Mouse (Mus musculus) heart, embryonic 12.5 days (tissue): Measurements from ENCODE around the gene Sapcd2. TPM values are rescaled to one million over a fixed set of nuclear protein-coding genes. Genes with fewer than 3 reads are reported as not detected.
"Not testable (repeated sequence)": the region's sequence is repeated elsewhere in the genome, so short reads cannot be mapped to it uniquely, and the experiment has no call there.

Source experiments
- ATAC-seq: fragments of 200-750 bp; cut with Nextera tagmentation; 2 replicates; pipeline ENCODE4 v1.8.0; 2017; ENCODE audit warnings: moderate TSS enrichment, moderate library complexity; ENCODE audit not compliant: insufficient number of reproducible peaks, low FRiP score
- H3K27ac ChIP-seq: fragments of 300-500 bp; sonication (generic); 2 replicates; pipeline ENCODE4 v1.5.1; 2016; ENCODE audit warnings: mild to moderate bottlenecking, moderate library complexity; ENCODE audit not compliant: poor library complexity, severe bottlenecking
- H3K27me3 ChIP-seq: fragments of 300-500 bp; sonication (generic); replicated peaks from 2 replicates; pipeline ENCODE4 v1.6.1; 2016; ENCODE audit warnings: mild to moderate bottlenecking, moderate library complexity
- H3K36me3 ChIP-seq: fragments of 300-500 bp; sonication (generic); 2 replicates; pipeline ENCODE4 v1.6.1; 2016; ENCODE audit warnings: mild to moderate bottlenecking, moderate library complexity
- H3K4me1 ChIP-seq: fragments of 300-500 bp; sonication (generic); replicated peaks from 2 replicates; pipeline ENCODE4 v1.6.1; 2016; ENCODE audit warnings: mild to moderate bottlenecking
- H3K4me2 ChIP-seq: fragments of 300-500 bp; sonication (generic); 2 replicates; pipeline ENCODE4 v1.6.1; 2016; ENCODE audit warnings: mild to moderate bottlenecking, moderate library complexity
- H3K4me3 ChIP-seq: fragments of 300-500 bp; sonication (generic); 2 replicates; pipeline ENCODE4 v1.5.1; 2016; ENCODE audit warnings: mild to moderate bottlenecking
- H3K9ac ChIP-seq: fragments of 300-500 bp; sonication (generic); 2 replicates; pipeline ENCODE4 v1.6.1; 2016; ENCODE audit warnings: mild to moderate bottlenecking, moderate library complexity
- H3K9me3 ChIP-seq: fragments of 300-500 bp; sonication (generic); replicated peaks from 2 replicates; pipeline ENCODE4 v1.6.1; 2016; ENCODE audit warnings: mild to moderate bottlenecking, moderate library complexity
- WGBS: fragments of 180-500 bp; shearing (Covaris S2); methylation state at CpG from one replicate; pipeline ENCODE4 v1.1.7; 2016; 5-methylcytosine and 5-hydroxymethylcytosine counted together
- polyA plus RNA-seq: library from polyadenylated mRNA; unstranded; fragments of >200 nt; fragmentation: Nextera tagmentation; extraction: Ambion mirVana; gene quantifications from 2 replicates; pipeline ENCODE4 v1.2.1, GENCODE M21; 2016

Sapcd2 gene
- polyA plus RNA-seq, 1 experiment from 2014 or later = 20.0 TPM

DNA sequence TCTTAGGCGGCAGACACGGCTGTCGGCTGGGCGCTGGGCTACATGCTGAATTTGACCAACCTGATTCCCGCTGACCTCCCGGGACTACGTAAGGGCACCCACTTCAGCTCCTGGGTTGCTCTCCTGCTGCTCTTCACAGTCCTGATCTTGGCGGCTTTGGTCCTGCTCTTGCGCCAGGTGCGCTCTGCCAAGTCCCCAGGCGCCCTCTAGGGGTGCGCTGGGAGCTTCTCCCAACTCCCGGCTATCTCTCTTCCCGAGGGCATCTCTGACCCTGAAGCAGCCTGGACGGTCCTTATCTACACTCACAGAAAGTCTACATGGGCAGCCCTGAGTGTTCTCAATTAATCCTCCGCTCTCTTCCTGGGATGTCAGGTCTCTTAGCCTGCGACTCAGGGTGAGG lies 28.6 kb downstream of the Sapcd2 start:
- H3K27ac ChIP-seq = no peak overlapping the region
- H3K4me2 ChIP-seq = peak overlapping the region; percentile 35; the same call in 1 of the 2 replicates
- H3K9ac ChIP-seq = no peak overlapping the region
- no peaks in the 10 kb centered on the region for H3K9me3 ChIP-seq
- 3% methylated on average over 17 of the region's 17 CpGs for WGBS
- peaks cover 96% of the 10 kb centered on the region for H3K27me3 ChIP-seq
- peak overlapping the region; percentile 9; the same call in 1 of the 2 replicates for H3K4me3 ChIP-seq
- peaks cover 12% of the 10 kb centered on the region for H3K4me1 ChIP-seq
- H3K36me3 ChIP-seq = no peaks in the 10 kb centered on the region
- no peak for ATAC-seq

DNA sequence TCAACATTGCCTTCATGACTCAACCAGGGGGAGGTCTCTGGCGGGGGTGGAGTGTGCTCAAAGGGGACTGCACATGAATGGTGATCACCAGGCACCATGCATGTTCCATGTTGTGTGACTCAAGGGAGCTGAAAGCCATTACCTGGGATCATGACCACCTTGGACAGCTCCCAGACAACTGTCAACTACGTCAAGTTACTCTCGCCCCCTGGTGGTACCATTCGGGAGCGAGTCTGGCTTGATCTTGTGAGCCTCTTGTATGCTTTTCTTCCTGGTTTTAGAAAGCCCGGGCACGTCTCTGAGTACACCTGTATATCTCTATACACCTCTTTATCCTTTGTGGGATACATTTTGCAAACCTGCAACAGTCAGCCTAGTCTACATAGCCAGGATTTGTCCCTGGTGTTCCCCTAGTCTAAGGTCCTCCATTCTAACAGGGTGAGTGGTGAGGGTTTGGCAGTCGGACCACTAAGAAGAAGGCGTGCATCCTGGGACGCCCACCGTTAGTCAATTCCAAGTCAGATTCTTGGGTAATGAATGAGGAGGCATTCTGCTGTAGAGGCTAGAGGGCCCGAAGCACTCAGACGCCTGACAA lies 30.4 kb downstream of the Sapcd2 start:
- peak overlapping the region; percentile 63 for H3K4me2 ChIP-seq
- H3K4me1 ChIP-seq = peaks cover 6% of the 10 kb centered on the region; the same call in 1 of the 2 replicates
- no peak overlapping the region for H3K27ac ChIP-seq
- H3K4me3 ChIP-seq = peak overlapping the region; percentile 50
- no peaks in the 10 kb centered on the region for H3K36me3 ChIP-seq
- H3K9me3 ChIP-seq = no peaks in the 10 kb centered on the region
- peak overlapping the region; percentile 62; the same call in 1 of the 2 replicates for H3K9ac ChIP-seq
- ATAC-seq = peak; percentile 13; the same call in 1 of the 2 replicates
- peaks cover 95% of the 10 kb centered on the region for H3K27me3 ChIP-seq
- WGBS = under 1% methylated on average over 13 of the region's 13 CpGs

DNA sequence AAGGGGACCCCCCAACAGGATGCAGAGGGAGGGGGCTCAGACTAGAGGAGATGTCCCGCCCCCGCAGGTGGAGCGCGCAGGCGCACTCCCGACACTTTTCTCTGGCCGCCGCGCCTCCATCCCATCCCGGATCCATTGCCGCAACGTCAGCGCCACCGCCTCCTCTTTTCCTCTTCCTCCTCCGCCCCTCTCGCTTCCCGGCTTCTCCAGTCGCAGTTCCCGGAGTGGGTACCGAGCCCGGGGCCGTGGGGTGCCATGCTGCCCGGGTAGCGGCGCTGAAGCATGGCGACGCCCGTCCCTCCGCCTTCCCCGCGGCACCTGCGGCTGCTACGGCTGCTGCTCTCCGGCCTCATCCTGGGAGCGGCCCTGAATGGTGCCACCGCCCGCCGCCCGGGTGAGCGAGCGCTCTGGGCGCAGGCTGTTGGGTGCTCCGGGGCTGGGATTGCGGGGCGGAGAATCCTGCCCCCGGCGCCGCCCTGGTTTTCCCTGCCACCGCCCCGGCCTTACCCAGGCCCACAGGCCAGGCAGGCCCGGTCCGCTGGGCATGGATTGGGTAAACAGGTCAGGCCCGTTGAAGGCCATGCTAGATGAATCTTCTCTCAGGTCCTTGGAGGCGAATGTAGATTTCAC lies 31.0 kb downstream of the Sapcd2 start:
- H3K36me3 ChIP-seq = no peaks in the 10 kb centered on the region
- H3K4me3 ChIP-seq = peak overlapping the region; percentile 50
- peak overlapping the region; percentile 63 for H3K4me2 ChIP-seq
- peaks cover 94% of the 10 kb centered on the region for H3K27me3 ChIP-seq
- 2% methylated on average over 54 of the region's 54 CpGs for WGBS
- H3K4me1 ChIP-seq = peaks cover 6% of the 10 kb centered on the region; the same call in 1 of the 2 replicates
- no peaks in the 10 kb centered on the region for H3K9me3 ChIP-seq
- ATAC-seq = peak; percentile 40
- peak overlapping the region; percentile 62 for H3K9ac ChIP-seq
- no peak overlapping the region for H3K27ac ChIP-seq

DNA sequence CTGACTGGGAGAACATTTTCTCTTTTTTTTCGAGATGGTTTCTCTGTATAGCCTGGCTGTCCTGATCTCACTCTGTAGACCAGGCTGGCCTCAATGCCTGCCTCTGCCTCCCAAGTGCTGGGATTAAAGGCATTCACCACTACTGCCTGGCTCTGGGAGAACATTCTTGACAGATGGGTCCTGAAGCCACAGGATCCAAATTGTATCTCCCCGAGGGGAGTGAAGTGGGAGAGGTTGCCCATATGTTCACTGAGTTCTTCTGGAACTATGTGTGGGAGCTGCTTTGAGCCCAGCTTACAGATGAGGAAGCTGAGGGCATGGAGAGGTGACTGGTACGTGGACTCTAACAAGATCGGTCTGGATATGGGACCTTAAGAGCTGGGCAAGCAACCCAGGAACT lies 31.9 kb downstream of the Sapcd2 start:
- Histone ChIP-seq H3K4me3 (peak overlapping the region; percentile 50; the same call in 1 of the 2 replicates), H3K9ac (0 out of 2 replicates have a peak overlapping the region, but pooled peaks have one; percentile 62), H3K9me3 (no peaks in the 10 kb centered on the region), H3K27me3 (peaks cover 91% of the 10 kb centered on the region), H3K4me2 (peak overlapping the region; percentile 63), H3K36me3 (no peaks in the 10 kb centered on the region), H3K4me1 (peaks cover 6% of the 10 kb centered on the region; the same call in 1 of the 2 replicates), H3K27ac (no peak overlapping the region)
- ATAC-seq = no peak
- 68% methylated on average over 4 of the region's 4 CpGs for WGBS

DNA sequence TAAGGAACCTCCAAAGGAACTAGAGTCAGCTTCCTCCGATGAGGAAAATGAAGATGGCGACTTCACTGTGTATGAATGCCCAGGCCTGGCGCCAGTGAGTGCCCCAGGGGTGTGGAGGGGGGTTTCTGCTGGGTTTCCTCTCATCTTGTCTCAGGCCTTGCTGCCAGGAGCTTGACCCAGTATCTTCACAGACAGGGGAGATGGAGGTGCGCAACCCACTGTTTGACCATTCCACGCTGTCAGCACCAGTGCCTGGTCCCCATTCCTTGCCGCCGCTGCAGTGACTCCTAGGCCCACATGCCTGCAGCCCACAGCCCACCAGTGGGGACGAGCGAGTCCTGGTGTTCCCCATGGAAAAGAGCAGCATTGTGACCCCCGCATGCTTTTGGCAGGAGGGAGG lies 36.8 kb downstream of the Sapcd2 start:
- H3K9me3 ChIP-seq = no peaks in the 10 kb centered on the region
- H3K4me3 ChIP-seq = no peak overlapping the region
- H3K36me3 ChIP-seq = no peaks in the 10 kb centered on the region
- H3K9ac ChIP-seq = no peak overlapping the region
- WGBS = 74% methylated on average over 10 of the region's 10 CpGs
- H3K4me1 ChIP-seq = no peaks in the 10 kb centered on the region
- H3K27me3 ChIP-seq = peaks cover 52% of the 10 kb centered on the region
- H3K4me2 ChIP-seq = no peak overlapping the region
- no peak for ATAC-seq
- no peak overlapping the region for H3K27ac ChIP-seq

DNA sequence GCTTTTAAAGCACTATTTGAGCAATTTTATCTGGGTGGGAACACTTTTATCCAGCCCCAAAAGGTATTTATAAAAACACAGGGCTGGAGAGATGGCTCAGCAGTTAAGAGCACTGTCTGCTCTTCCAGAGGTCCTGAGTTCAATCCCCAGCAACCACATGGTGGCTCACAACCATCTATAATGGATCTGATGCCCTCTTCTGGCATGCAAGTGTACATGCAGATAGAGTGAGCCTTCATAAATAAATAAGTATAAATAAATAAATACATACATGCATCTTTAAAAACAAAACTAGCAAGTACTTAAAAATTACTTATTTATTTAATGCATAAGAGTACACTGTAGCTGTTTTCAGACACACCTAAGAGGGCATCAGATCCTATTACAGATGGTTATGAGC lies 41.3 kb downstream of the Sapcd2 start:
- not testable (repeated sequence) for H3K27ac ChIP-seq, H3K4me1 ChIP-seq, H3K4me3 ChIP-seq, H3K9ac ChIP-seq, H3K36me3 ChIP-seq, ATAC-seq, H3K9me3 ChIP-seq, H3K4me2 ChIP-seq
- H3K27me3 ChIP-seq = peaks cover 32% of the 10 kb centered on the region

DNA sequence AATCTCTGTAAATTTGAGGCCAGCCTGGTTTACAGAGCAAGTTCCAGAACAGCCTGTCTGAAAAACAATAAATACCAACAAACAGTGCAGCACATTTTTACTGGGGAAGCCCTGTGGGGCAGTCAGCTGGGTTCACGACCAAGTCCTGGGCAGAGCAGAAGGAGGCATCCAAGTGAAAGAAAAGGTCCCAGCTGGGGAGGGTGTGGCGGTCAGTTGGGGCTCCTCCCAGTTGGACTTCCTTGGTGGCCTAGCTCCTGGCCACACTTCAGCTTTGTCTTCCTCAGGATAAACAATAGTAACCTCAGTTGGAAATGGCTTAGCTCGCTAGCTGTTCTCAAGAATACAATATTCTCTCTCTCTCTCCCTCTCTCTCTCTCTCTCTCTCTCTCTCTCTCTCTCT lies 45.3 kb downstream of the Sapcd2 start:
- no peak overlapping the region for H3K4me3 ChIP-seq
- 33% methylated on average over 3 of the region's 3 CpGs for WGBS

DNA sequence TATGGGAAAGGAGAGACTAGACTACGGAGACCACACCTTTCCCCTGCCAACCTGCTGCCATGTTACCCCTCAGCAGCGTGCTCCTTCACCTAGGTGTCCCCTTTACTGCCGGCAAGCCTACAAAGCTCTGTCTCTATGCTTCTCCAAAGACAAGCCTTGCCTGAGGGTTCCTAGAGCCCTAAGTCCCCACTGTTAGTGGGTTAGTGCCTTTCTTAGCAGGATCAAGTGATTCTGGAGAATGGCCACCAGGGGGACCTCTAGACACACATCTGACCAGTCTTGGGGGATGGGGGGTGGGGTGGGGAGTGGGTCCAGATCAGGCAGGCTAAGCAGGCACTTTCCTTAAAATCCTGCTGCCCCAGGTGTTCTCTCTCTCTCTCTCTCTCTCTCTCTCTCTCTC lies 49.8 kb downstream of the Sapcd2 start:
- no peaks in the 10 kb centered on the region for H3K36me3 ChIP-seq
- peaks cover 65% of the 10 kb centered on the region for H3K27me3 ChIP-seq

More for the DNA sequence above, 45.3 kb downstream of the Sapcd2 start:
- Histone ChIP-seq H3K4me2 (no peak overlapping the region), H3K27ac (no peak overlapping the region), H3K4me1 (peaks cover under 1% of the 10 kb centered on the region; the same call in 1 of the 2 replicates), H3K36me3 (no peaks in the 10 kb centered on the region), H3K9me3 (no peaks in the 10 kb centered on the region), H3K27me3 (peaks cover 31% of the 10 kb centered on the region), H3K9ac (no peak overlapping the region)
- ATAC-seq = no peak

DNA sequence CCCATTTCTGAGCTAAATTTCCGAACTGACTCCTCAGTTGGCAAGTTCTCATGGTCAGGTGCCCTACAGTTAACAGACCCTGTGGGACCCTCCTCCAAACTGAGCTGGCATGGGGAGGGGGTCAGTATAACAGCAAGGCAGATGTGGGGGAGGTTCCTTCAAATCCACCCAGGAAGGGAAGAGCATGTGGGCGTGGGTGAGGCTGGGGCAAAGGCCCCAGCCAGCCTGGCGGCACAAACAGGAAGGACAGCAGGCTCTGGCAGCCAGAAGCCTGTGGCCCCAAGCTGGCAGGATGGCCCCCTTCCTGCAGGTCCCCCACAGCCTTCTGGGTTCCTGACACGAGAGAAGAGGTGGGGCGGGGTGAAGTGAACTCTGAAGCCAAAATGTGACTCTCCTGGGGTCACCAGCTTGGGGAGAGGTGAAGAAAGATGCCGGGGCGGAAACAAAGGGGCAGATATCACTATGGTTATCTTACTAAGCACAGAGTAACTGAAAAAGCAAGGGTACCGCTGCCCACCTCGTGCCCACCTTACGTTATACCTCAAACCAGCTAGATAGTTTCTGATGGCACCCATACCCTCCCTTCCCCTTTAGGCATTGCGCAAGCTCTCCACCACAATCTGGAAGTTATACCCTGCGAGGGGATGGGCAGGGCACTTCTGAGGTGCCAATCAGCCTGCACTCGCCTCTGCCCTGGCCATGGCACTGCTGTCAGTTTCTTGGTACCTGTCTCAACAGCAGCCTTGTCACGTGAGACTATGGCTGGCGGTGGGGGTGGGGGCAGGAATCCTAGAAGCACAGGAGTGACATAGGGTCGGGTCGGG lies 50.7 kb downstream of the Sapcd2 start, which contains the start of gene Fut7:
Fut7 (plus strand) TSS at position 681 of the 824 bp plus-strand sequence.
- no peak for ATAC-seq
- 52% methylated on average over 17 of the region's 17 CpGs for WGBS
- H3K4me3 ChIP-seq = no peak within 1 kb of the TSS
- H3K4me2 ChIP-seq = no peak within 1 kb of the TSS
- H3K27me3 ChIP-seq = peaks cover 67% of the 10 kb centered on the region
- no peaks in the 10 kb centered on the region for H3K9me3 ChIP-seq
- H3K27ac ChIP-seq = no peak within 1 kb of the TSS
- H3K9ac ChIP-seq = no peak within 1 kb of the TSS
- peaks cover 4% of the 10 kb centered on the region; the same call in 1 of the 2 replicates for H3K4me1 ChIP-seq
- H3K36me3 ChIP-seq = no peaks in the 10 kb centered on the region

More for the DNA sequence above, 49.8 kb downstream of the Sapcd2 start:
- Histone ChIP-seq H3K4me1 (peaks cover 4% of the 10 kb centered on the region; the same call in 1 of the 2 replicates), H3K4me3 (no peak overlapping the region), H3K9me3 (no peaks in the 10 kb centered on the region), H3K4me2 (no peak overlapping the region), H3K27ac (no peak overlapping the region), H3K9ac (no peak overlapping the region)
- WGBS = 15% methylated on average over 3 of the region's 3 CpGs
- ATAC-seq = no peak

DNA sequence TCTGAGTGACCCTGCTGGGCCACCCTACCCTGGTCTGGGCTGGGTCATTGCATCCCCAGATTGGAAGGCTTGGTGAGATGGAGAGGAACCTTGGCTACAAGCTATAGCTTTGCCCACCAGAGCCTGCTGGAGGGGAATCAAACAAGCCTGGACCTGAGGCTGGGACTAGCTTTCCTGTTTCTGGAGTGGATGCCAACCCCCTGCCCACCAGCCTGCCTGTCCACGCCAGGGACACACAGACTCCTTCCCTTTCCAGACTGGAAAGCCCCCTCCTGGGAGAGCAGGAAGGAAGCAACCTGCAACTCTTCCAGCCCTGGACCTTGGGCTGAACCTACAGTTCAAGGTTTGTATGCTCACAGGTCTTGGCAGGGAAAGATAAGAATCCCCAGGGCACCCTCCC lies 51.5 kb downstream of the Sapcd2 start:
- 33% methylated on average over 1 of the region's 1 CpGs for WGBS

DNA sequence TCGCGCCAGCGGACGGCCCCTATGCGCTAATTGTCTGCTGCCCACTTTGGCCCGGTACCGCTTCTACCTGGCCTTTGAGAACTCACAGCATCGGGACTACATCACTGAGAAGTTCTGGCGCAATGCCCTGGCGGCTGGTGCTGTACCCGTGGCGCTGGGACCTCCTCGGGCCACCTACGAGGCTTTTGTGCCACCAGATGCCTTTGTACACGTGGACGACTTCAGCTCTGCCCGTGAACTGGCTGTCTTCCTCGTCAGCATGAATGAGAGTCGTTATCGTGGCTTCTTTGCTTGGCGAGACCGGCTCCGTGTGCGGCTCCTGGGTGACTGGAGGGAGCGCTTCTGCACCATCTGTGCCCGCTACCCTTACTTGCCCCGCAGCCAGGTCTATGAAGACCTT lies 53.4 kb downstream of the Sapcd2 start:
- H3K27ac ChIP-seq = no peak overlapping the region
- no peak overlapping the region for H3K4me2 ChIP-seq
- no peak for ATAC-seq
- H3K36me3 ChIP-seq = no peaks in the 10 kb centered on the region
- peaks cover 63% of the 10 kb centered on the region for H3K27me3 ChIP-seq
- no peak overlapping the region for H3K9ac ChIP-seq
- H3K4me3 ChIP-seq = no peak overlapping the region
- peaks cover 6% of the 10 kb centered on the region; the same call in 1 of the 2 replicates for H3K4me1 ChIP-seq
- no peaks in the 10 kb centered on the region for H3K9me3 ChIP-seq
- 45% methylated on average over 27 of the region's 27 CpGs for WGBS

More for the DNA sequence above, 51.5 kb downstream of the Sapcd2 start:
- H3K9me3 ChIP-seq = no peaks in the 10 kb centered on the region
- H3K4me3 ChIP-seq = no peak overlapping the region
- H3K36me3 ChIP-seq = no peaks in the 10 kb centered on the region
- no peak for ATAC-seq
- H3K4me1 ChIP-seq = peaks cover 4% of the 10 kb centered on the region; the same call in 1 of the 2 replicates
- H3K9ac ChIP-seq = no peak overlapping the region
- H3K27me3 ChIP-seq = peaks cover 59% of the 10 kb centered on the region
- H3K4me2 ChIP-seq = no peak overlapping the region
- H3K27ac ChIP-seq = no peak overlapping the region
